Mouse (Mus musculus) E14TG2a.4 (cell line): ENCODE measurements around the gene Gkn3.

Source experiments
- CTCF ChIP-seq: conservative IDR thresholded peaks from 2 replicates; pipeline ENCODE4 v1.5.1; 2014; ENCODE audit warnings: low read length
- NANOG ChIP-seq: IDR thresholded peaks from 2 replicates; pipeline ENCODE4 v1.6.1; 2014; ENCODE audit warnings: borderline replicate concordance, low read length, mixed read lengths
- POU5F1 ChIP-seq: IDR thresholded peaks from 2 replicates; pipeline ENCODE4 v1.6.1; 2014; ENCODE audit warnings: low read length, borderline replicate concordance

GRCm38 (mm10) chr6:87399886-87400566 is 11.3 kb upstream of the Gkn3 start:
- TF ChIP-seq CTCF (no peak), NANOG (no peak), POU5F1 (no peak)
